Mouse (Mus musculus) hindbrain, embryonic 13.5 days (tissue): ENCODE data around the gene Anxa5. TPM values are rescaled to one million over a fixed set of nuclear protein-coding genes. Genes with fewer than 3 reads are reported as not detected.

Experiments
- ATAC-seq: fragments of 200-750 bp; cut with Nextera tagmentation; 2 replicates; pipeline ENCODE4 v1.8.0; 2017; ENCODE audit warnings: moderate TSS enrichment; ENCODE audit not compliant: low FRiP score
- H3K27ac ChIP-seq: fragments of 300-500 bp; sonication (generic); 2 replicates; pipeline ENCODE4 v1.5.1; 2015; ENCODE audit warnings: inconsistent platforms, mild to moderate bottlenecking, moderate library complexity
- H3K27me3 ChIP-seq: fragments of 300-500 bp; sonication (generic); 2 replicates; pipeline ENCODE4 v1.6.1; 2015; ENCODE audit warnings: mild to moderate bottlenecking, inconsistent platforms
- H3K36me3 ChIP-seq: fragments of 300-500 bp; sonication (generic); 2 replicates; pipeline ENCODE4 v1.6.1; 2015; ENCODE audit warnings: mild to moderate bottlenecking, inconsistent platforms
- H3K4me1 ChIP-seq: fragments of 300-500 bp; sonication (generic); replicated peaks from 2 replicates; pipeline ENCODE4 v1.6.1; 2015; ENCODE audit warnings: inconsistent platforms
- H3K4me2 ChIP-seq: fragments of 300-500 bp; sonication (generic); 2 replicates; pipeline ENCODE4 v1.6.1; 2015; ENCODE audit warnings: inconsistent platforms, mild to moderate bottlenecking, moderate library complexity
- H3K4me3 ChIP-seq: fragments of 300-500 bp; sonication (generic); 2 replicates; pipeline ENCODE4 v1.5.1; 2015; ENCODE audit warnings: mild to moderate bottlenecking, inconsistent platforms
- H3K9ac ChIP-seq: fragments of 300-500 bp; sonication (generic); 2 replicates; pipeline ENCODE4 v1.6.1; 2015; ENCODE audit warnings: mild to moderate bottlenecking, inconsistent platforms
- H3K9me3 ChIP-seq: fragments of 300-500 bp; sonication (generic); 2 replicates; pipeline ENCODE4 v1.6.1; 2016; ENCODE audit warnings: inconsistent platforms
- WGBS: fragments of 180-500 bp; shearing (Covaris S2); methylation state at CpG from one replicate; pipeline ENCODE4 v1.1.7; 2015; 5-methylcytosine and 5-hydroxymethylcytosine counted together
- polyA plus RNA-seq: library from polyadenylated mRNA; unstranded; fragments of >200 nt; fragmentation: Nextera tagmentation; extraction: Ambion mirVana; gene quantifications from 2 replicates; pipeline ENCODE4 v1.2.1, GENCODE M21; 2015

Gene Anxa5
- polyA plus RNA-seq, 1 experiment from 2014 or later = 88.8 TPM

- WGBS = 91% methylated on average over 6 of the region's 6 CpGs
- no peak overlapping the region for H3K9ac ChIP-seq
- H3K4me2 ChIP-seq = no peak overlapping the region
- H3K27ac ChIP-seq = no peak overlapping the region
- no peaks in the 10 kb centered on the region for H3K9me3 ChIP-seq
- no peak overlapping the region for H3K4me3 ChIP-seq
- peaks cover 11% of the 10 kb centered on the region; the same call in 1 of the 2 replicates for H3K4me1 ChIP-seq
- ATAC-seq = no peak
- no peaks in the 10 kb centered on the region for H3K27me3 ChIP-seq
- no peaks in the 10 kb centered on the region for H3K36me3 ChIP-seq
Observed at GRCm38 (mm10) chr3:36498224-36498623, 22.5 kb upstream of the Anxa5 start.

- ATAC-seq = no peak
- no peaks in the 10 kb centered on the region for H3K27me3 ChIP-seq
- WGBS = 22% methylated on average over 14 of the region's 14 CpGs
Observed at GRCm38 (mm10) chr3:36496746-36497145, 21.1 kb upstream of the Anxa5 start.

GRCm38 (mm10) chr3:36496273-36496672 is 20.6 kb upstream of the Anxa5 start:
- ATAC-seq = no peak
- Histone ChIP-seq H3K27ac (no peak overlapping the region), H3K4me2 (no peak overlapping the region), H3K4me3 (no peak overlapping the region), H3K4me1 (peaks cover 11% of the 10 kb centered on the region; the same call in 1 of the 2 replicates), H3K36me3 (no peaks in the 10 kb centered on the region), H3K9ac (no peak overlapping the region), H3K9me3 (no peaks in the 10 kb centered on the region), H3K27me3 (no peaks in the 10 kb centered on the region)
- 89% methylated on average over 9 of the region's 9 CpGs for WGBS

More at GRCm38 (mm10) chr3:36496746-36497145, 21.1 kb upstream of the Anxa5 start:
- Histone ChIP-seq H3K4me2 (no peak overlapping the region), H3K9ac (no peak overlapping the region), H3K9me3 (no peaks in the 10 kb centered on the region), H3K36me3 (no peaks in the 10 kb centered on the region), H3K4me1 (peaks cover 11% of the 10 kb centered on the region; the same call in 1 of the 2 replicates), H3K4me3 (no peak overlapping the region), H3K27ac (no peak overlapping the region)

GRCm38 (mm10) chr3:36495436-36495835 is 19.7 kb upstream of the Anxa5 start:
- no peak overlapping the region for H3K9ac ChIP-seq
- H3K4me1 ChIP-seq = peaks cover 11% of the 10 kb centered on the region; the same call in 1 of the 2 replicates

GRCm38 (mm10) chr3:36494613-36495012 is 18.9 kb upstream of the Anxa5 start:
- Histone ChIP-seq H3K4me2 (no peak overlapping the region), H3K27me3 (no peaks in the 10 kb centered on the region), H3K4me3 (no peak overlapping the region), H3K27ac (no peak overlapping the region), H3K9me3 (no peaks in the 10 kb centered on the region), H3K4me1 (peaks cover 11% of the 10 kb centered on the region; the same call in 1 of the 2 replicates), H3K9ac (no peak overlapping the region), H3K36me3 (no peaks in the 10 kb centered on the region)
- WGBS = 82% methylated on average over 2 of the region's 2 CpGs
- ATAC-seq = no peak

More at GRCm38 (mm10) chr3:36495436-36495835, 19.7 kb upstream of the Anxa5 start:
- no peak overlapping the region for H3K4me2 ChIP-seq
- WGBS = 10% methylated on average over 6 of the region's 6 CpGs
- ATAC-seq = peak; percentile 53; the same call in 1 of the 2 replicates
- no peak overlapping the region for H3K4me3 ChIP-seq
- H3K36me3 ChIP-seq = no peaks in the 10 kb centered on the region
- H3K9me3 ChIP-seq = no peaks in the 10 kb centered on the region
- H3K27ac ChIP-seq = no peak overlapping the region
- no peaks in the 10 kb centered on the region for H3K27me3 ChIP-seq

- peak; percentile 52; the same call in 1 of the 2 replicates for ATAC-seq
- Histone ChIP-seq H3K9ac (no peak overlapping the region), H3K27me3 (no peaks in the 10 kb centered on the region), H3K36me3 (no peaks in the 10 kb centered on the region), H3K4me1 (peaks cover 11% of the 10 kb centered on the region; the same call in 1 of the 2 replicates), H3K4me2 (no peak overlapping the region), H3K4me3 (no peak overlapping the region), H3K9me3 (no peaks in the 10 kb centered on the region), H3K27ac (no peak overlapping the region)
- WGBS = 66% methylated on average over 6 of the region's 6 CpGs
Observed at GRCm38 (mm10) chr3:36493641-36494283, 18.1 kb upstream of the Anxa5 start.

- no peak overlapping the region for H3K4me2 ChIP-seq
- no peaks in the 10 kb centered on the region for H3K9me3 ChIP-seq
- H3K27me3 ChIP-seq = no peaks in the 10 kb centered on the region
- 87% methylated on average over 9 of the region's 9 CpGs for WGBS
- H3K4me3 ChIP-seq = no peak overlapping the region
- peaks cover 11% of the 10 kb centered on the region; the same call in 1 of the 2 replicates for H3K4me1 ChIP-seq
- no peak overlapping the region for H3K27ac ChIP-seq
- no peaks in the 10 kb centered on the region for H3K36me3 ChIP-seq
- H3K9ac ChIP-seq = no peak overlapping the region
- no peak for ATAC-seq
Observed at GRCm38 (mm10) chr3:36492716-36493391, 17.2 kb upstream of the Anxa5 start.

- no peaks in the 10 kb centered on the region for H3K27me3 ChIP-seq
- H3K4me2 ChIP-seq = no peak overlapping the region
- H3K4me1 ChIP-seq = peaks cover 9% of the 10 kb centered on the region; the same call in 1 of the 2 replicates
- no peak overlapping the region for H3K4me3 ChIP-seq
- no peak overlapping the region for H3K9ac ChIP-seq
- no peak for ATAC-seq
- H3K27ac ChIP-seq = no peak overlapping the region
- H3K9me3 ChIP-seq = no peaks in the 10 kb centered on the region
- H3K36me3 ChIP-seq = no peaks in the 10 kb centered on the region
- WGBS = 91% methylated on average over 5 of the region's 5 CpGs
Observed at GRCm38 (mm10) chr3:36491535-36491934, 15.8 kb upstream of the Anxa5 start.

GRCm38 (mm10) chr3:36489590-36489910 is 13.9 kb upstream of the Anxa5 start:
- Histone ChIP-seq H3K4me3 (no peak overlapping the region), H3K9me3 (no peaks in the 10 kb centered on the region), H3K27ac (no peak overlapping the region), H3K4me2 (no peak overlapping the region), H3K36me3 (no peaks in the 10 kb centered on the region), H3K4me1 (peaks cover 8% of the 10 kb centered on the region; the same call in 1 of the 2 replicates), H3K9ac (no peak overlapping the region), H3K27me3 (no peaks in the 10 kb centered on the region)
- ATAC-seq = no peak
- 100% methylated on average over 1 of the region's 1 CpGs for WGBS

- peaks cover 7% of the 10 kb centered on the region; the same call in 1 of the 2 replicates for H3K4me1 ChIP-seq
- H3K36me3 ChIP-seq = no peaks in the 10 kb centered on the region
- no peak overlapping the region for H3K4me2 ChIP-seq
- no peaks in the 10 kb centered on the region for H3K9me3 ChIP-seq
- no peak overlapping the region for H3K9ac ChIP-seq
- no peaks in the 10 kb centered on the region for H3K27me3 ChIP-seq
- WGBS = 91% methylated on average over 6 of the region's 6 CpGs
- no peak for ATAC-seq
- H3K27ac ChIP-seq = no peak overlapping the region
- no peak overlapping the region for H3K4me3 ChIP-seq
Observed at GRCm38 (mm10) chr3:36488899-36489589, 13.3 kb upstream of the Anxa5 start.

GRCm38 (mm10) chr3:36488367-36488766 is 12.7 kb upstream of the Anxa5 start:
- Histone ChIP-seq H3K9me3 (no peaks in the 10 kb centered on the region), H3K4me1 (peaks cover under 1% of the 10 kb centered on the region; the same call in 1 of the 2 replicates), H3K9ac (no peak overlapping the region), H3K36me3 (no peaks in the 10 kb centered on the region), H3K27ac (no peak overlapping the region), H3K4me2 (no peak overlapping the region), H3K4me3 (no peak overlapping the region), H3K27me3 (no peaks in the 10 kb centered on the region)
- no peak for ATAC-seq
- WGBS = 61% methylated on average over 1 of the region's 1 CpGs

- Histone ChIP-seq H3K9ac (no peak overlapping the region), H3K27me3 (no peaks in the 10 kb centered on the region), H3K4me2 (no peak overlapping the region), H3K27ac (no peak overlapping the region), H3K36me3 (no peaks in the 10 kb centered on the region), H3K9me3 (no peaks in the 10 kb centered on the region), H3K4me3 (no peak overlapping the region), H3K4me1 (peaks cover 5% of the 10 kb centered on the region)
- no peak for ATAC-seq
- WGBS = 92% methylated on average over 6 of the region's 6 CpGs
Observed at GRCm38 (mm10) chr3:36486881-36487280, 11.2 kb upstream of the Anxa5 start.
